Mouse (Mus musculus) fat pad, adult 2 months (tissue): ENCODE measurements around the gene Aph1c.
"Not testable (repeated sequence)": the region's sequence is repeated elsewhere in the genome, so short reads cannot be mapped to it uniquely, and the experiment has no call there.

Experiments used
- DNase-seq: peaks from one replicate; pipeline ENCODE4 v3.0.0-alpha.2; 2011; ENCODE audit warnings: low read depth, low spot score; ENCODE audit errors: extremely low read depth

The Aph1c gene

DNA sequence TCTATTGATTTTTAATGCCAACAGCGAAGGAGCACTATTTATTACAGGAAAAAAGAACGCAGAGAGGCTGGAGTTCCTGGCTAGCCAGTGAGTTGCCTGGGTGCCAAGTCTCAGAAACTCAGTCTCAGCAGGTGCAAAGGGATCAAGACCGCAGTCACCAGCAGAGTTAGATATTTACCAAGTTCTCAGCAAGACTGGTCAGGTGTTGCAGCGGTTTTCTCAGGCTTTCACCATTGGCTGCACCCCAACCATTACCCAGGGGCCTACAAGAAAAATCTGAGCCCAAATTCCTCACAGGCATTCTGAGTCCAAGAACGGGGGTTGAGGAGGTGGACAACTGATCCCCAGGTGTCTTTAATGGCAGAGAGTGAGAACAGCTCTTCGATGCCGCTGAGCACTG is 675 bp downstream of the Aph1c start:
- no peak for DNase-seq

DNA sequence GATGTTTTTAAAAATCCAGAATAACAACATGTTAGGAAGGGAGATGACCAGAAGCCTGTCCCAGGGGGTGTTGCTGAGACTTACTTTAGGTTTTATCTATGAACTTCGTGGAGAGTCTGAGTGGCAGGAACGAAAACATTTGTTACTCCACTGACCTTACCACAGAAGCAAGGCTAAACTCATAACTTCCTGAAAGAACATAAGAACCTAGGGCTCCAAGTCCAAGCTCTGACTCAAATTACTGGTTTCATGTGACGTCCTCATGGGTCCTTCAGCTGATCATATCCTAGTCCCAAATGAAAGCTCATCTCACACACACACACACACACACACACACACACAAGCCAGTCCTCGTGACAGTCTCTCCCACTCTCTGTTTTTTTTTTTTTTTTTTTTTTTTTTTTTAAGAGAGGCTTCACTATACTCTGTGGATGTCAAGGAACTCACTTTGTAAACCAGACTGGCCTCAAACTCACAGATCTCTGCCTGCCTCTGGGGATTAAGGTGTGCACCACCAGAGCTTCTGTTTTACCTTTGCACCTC is 2.1 kb downstream of the Aph1c start:
- DNase-seq = no peak

DNA sequence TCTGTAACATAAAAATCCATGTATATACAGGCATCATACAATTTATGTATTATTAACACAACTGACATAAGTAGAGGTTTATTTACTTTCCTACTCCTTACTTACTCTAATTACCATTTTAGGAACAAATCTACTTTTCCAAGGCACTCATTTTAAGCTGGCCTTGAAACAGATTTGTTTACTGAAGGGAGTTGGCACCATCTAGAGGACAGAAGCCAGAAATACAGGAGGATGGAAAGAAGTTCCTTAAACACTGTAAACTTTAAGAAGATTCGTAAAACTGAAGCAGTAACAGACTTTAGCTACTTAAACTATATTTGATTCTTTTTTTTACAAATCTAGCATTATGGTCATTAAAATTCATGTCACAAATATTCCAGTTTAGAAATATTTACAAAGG is 8.5 kb downstream of the Aph1c start:
- DNase-seq = no peak

- DNase-seq = not testable (repeated sequence)
These were observed 12.3 kb downstream of the Aph1c start for GRCm38 (mm10) chr9:66822255-66822654.

DNA sequence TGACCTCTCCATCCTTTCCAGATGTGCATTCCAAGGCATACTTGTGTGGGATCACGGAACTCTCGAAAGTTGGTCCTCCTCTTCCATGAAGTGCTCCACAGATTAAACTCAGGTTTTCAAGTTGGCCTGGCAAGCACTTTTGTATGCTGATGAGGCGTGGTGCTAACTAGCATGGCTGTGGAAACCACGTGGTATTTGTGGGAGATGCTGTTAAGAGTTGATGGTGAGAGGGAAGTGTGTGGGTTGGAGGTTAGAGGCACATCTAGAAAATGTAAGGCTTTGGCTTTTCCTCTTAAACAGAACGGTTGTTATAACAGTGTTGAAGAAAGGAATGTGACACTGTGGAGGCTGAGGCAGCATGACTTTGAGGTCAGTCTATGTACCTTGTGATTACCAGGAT is 13.5 kb downstream of the Aph1c start:
- DNase-seq = no peak

- DNase-seq = no peak
These were observed 21.1 kb downstream of the Aph1c start for GRCm38 (mm10) chr9:66813392-66813791.

GRCm38 (mm10) chr9:66805951-66806350 is 28.6 kb downstream of the Aph1c start:
- DNase-seq = not testable (repeated sequence)

DNA sequence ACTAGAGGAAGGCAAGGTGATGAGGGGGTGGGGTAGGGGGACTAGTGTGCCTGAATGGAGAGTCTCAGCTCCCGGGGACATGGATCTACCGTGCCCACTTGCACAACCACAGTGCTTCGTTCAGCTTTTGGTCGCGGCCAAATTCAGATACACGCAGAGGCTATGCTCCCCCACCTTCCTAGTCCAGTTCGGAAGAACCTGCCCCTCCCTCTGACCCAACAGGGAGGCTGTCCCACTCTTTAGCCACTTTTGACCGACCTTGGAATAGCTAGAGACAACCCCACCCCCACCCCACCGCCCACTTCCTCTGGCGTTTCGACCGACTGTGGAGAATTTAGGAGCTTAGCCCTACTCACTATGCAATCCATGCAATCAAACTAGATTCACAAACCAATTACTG is 32.6 kb downstream of the Aph1c start:
- DNase-seq = no peak

DNA sequence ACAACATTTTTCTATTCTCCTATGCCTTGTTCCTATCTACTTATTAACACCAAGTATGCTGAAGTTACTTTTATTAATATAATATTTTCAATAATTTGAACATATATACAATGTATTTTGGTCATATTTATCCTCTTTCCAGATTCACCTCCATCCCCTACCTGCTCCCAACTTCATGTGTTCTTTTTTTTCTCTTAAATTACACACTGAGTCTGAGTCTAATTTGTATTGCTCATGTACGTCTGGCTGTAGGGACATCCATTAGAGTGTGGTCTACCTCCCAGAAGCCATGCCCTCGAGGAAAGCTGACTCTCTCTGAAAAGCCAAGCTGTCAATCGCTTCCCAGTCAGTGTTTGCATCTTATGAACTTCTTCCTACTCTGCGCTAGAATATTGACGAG is 37.8 kb downstream of the Aph1c start, which contains the start of gene Gm10647:
Gene Gm10647, plus strand, starts transcription at position 301 of the 400 bp plus-strand sequence.
- no peak for DNase-seq

- DNase-seq = peak; percentile 83
These were observed 38.8 kb downstream of the Aph1c start, which contains the start of gene Aph1b for GRCm38 (mm10) chr9:66795464-66796324. Gene Aph1b (minus strand): TSS chr9:66795490.

GRCm38 (mm10) chr9:66794629-66795463 is 39.7 kb downstream of the Aph1c start:
- no peak for DNase-seq

DNA sequence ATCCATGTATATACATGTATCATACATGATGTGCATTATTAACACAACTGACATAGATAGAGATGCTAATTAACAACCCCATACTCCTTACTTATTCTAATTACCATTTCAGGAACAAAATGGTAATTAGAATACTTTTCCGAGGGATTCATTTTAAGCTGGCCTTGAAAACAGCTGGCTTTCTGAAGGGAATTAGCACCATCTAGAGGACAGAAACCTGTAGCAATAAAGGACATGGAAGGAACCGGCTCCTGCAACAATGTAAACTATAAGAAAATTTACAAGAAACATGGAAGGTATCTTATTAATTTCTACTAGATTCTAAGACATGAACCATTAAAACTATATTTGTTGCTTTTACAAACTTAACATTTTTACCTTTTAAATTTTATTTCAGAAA is 46.7 kb downstream of the Aph1c start:
- no peak for DNase-seq

- DNase-seq = not testable (repeated sequence)
These were observed 50.0 kb downstream of the Aph1c start for GRCm38 (mm10) chr9:66784552-66784951.

- DNase-seq = no peak
These were observed 63.8 kb downstream of the Aph1c start for GRCm38 (mm10) chr9:66770701-66771100.

DNA sequence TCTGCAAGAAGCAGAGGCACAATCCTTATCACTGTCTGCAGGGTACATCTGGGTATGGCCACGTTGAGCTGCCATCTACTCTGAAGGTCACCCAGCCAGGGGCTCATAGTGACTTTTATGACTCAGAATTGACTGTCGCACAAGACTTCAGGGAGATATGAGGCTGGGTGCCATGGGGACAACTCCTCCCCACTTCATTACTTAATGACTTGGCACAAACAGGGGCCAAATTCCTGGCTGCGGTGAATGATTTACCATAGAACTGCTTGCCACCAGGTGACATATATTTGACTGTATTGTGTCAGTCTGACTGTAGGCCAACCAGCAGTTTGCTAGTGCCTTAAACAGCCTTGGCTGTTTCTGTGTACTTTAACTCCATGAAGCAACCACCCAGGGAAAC is 65.3 kb downstream of the Aph1c start:
- DNase-seq = peak; percentile 68

GRCm38 (mm10) chr9:66768721-66769120 is 65.8 kb downstream of the Aph1c start:
- DNase-seq = no peak
